Mouse (Mus musculus): Measurements from ENCODE around the gene Cyp2b9.
"Not testable (repeated sequence)": the region's sequence is repeated elsewhere in the genome, so short reads cannot be mapped to it uniquely, and the experiment has no call there.

The Cyp2b9 gene

GRCm38 (mm10) chr7:26173111-26173510 is at the start of gene Cyp2b9:
TSS of gene Cyp2b9 (plus strand) at chr7:26173411.
- not testable (repeated sequence) for DNase-seq

GRCm38 (mm10) chr7:26139623-26140022 is 33.6 kb upstream of the Cyp2b9 start:
- DNase-seq = not testable (repeated sequence)

GRCm38 (mm10) chr7:26143657-26144056 is 29.6 kb upstream of the Cyp2b9 start:
- not testable (repeated sequence) for DNase-seq

GRCm38 (mm10) chr7:26168765-26169536 is 4.3 kb upstream of the Cyp2b9 start:
- DNase-seq = not testable (repeated sequence)

- DNase-seq = no peak
Measured at GRCm38 (mm10) chr7:26201083-26201482, 27.9 kb downstream of the Cyp2b9 start.

- DNase-seq = not testable (repeated sequence)
Measured at GRCm38 (mm10) chr7:26260034-26260433, 86.8 kb downstream of the Cyp2b9 start, which contains the start of gene Vmn1r184. TSS of gene Vmn1r184 (plus strand) at chr7:26260334.

Measured in layer of hippocampus, adult 9-11 months (tissue).